Mouse (Mus musculus): ENCODE measurements around the gene Ddx55.

DNA sequence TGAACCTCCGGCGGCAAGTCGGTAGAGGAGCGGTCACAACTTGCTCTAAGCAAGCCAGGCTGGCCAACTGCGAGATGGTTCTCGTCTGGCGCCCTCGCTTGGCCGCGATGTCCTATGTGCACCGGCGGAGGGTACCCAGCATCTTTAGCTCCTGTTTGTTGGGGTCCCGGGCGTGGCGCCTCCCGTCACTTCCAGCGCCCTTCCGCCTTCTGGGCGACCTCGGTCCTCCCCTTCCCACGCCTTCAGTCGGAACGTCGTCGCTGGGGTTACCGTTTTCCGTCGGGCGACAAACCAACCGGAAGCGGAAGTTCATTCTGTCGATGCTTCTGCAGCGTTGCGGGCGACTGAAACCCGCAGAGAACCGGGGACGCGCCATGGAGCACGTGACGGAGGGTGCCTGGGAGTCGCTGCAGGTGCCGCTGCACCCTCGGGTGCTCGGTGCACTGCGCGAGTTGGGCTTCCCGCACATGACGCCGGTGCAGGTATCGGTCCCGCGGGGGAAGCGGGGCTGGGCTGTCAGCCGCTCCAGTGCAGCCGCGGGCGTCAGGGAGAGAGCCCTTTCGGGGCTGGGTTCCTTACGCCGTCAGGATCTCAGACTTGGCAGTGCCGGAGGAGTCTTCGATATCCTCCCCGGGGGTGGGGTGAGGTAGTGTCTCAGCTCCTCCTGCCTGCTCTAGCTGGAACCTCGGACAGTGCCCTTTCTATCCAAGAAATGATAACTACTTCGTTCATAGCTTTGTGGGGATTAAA is at the start of gene Ddx55:
- TF ChIP-seq CTCF (IDR thresholded peaks at IDR 0.05; ENCODE audit: borderline replicate concordance, insufficient read depth, low read depth, low read length) (no peak), POLR2A (IDR thresholded peaks at IDR 0.05; ENCODE audit: borderline replicate concordance, insufficient read depth, low read length) (peak; percentile 92)

Data from cerebellum, adult 2 months (tissue).